Comparison of ENCODE assay signal across 8 mouse cellular contexts in the genomic region with DNA sequence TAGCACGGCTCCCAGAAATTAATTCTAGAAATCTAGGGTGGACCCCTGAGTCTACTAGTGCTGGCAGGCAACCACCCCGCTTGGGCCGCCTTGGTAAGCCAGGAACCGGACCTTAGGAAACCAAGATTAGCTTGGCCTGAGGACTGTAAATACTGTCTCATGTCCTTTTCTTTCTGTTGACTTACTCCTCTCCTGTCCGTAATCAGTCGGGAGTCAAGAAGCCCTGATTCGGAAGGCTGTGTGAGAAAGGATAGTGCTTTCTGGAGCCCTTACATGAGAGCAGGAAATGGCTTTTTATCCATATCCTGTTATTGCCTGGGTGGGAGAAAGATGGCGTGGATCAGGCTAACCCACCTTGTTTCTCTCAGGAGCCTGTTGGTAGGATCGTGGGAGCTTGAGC. TPM values are rescaled to one million over a fixed set of nuclear protein-coding genes. Genes with fewer than 3 reads are reported as not detected.
DNase-seq lines count a peak whose midpoint lies in the region; ATAC-seq lines count a peak whose summit lies in the region.

No protein-coding gene starts in this region.

- peak; percentile 38 to 46 for DNase-seq in spleen, postnatal 10 days (ENCODE audit: low spot score in 2 of 2)
- DNase-seq in spleen, adult 12 weeks (ENCODE audit: low spot score) = no peak
- DNase-seq in hindbrain, embryonic 10.5 days (ENCODE audit: low spot score) = peak; percentile 7
- DNase-seq in liver, embryonic 13.5 days = no peak
- DNase-seq in yolk sac, embryonic 10.5 days (ENCODE audit: low spot score) = no peak
- DNase-seq in spleen, postnatal 14 days (ENCODE audit: low spot score in 2 of 2) = no peak

- H3K36me3 ChIP-seq in embryonic facial prominence, embryonic 12.5 days = peaks cover 16% of the 10 kb centered on the region
- H3K36me3 ChIP-seq in hindbrain, embryonic 10.5 days = peaks cover 36% of the 10 kb centered on the region
- H3K36me3 ChIP-seq in liver, embryonic 13.5 days = peaks cover 32% of the 10 kb centered on the region
- no peaks in the 10 kb centered on the region; the same call in 1 of the 2 replicates for H3K36me3 ChIP-seq in stomach, embryonic 14.5 days (ENCODE audit: control insufficient read depth, insufficient read depth, low read length)

- H3K4me3 ChIP-seq in embryonic facial prominence, embryonic 12.5 days = peak overlapping the region; percentile 74
- H3K4me3 ChIP-seq in hindbrain, embryonic 10.5 days = peak overlapping the region; percentile 77
- H3K4me3 ChIP-seq in liver, embryonic 13.5 days (replicated peaks) = peak overlapping the region; percentile 79
- peak overlapping the region; percentile 65 for H3K4me3 ChIP-seq in stomach, embryonic 14.5 days (ENCODE audit: low read depth, low read length)

- peaks cover 15% of the 10 kb centered on the region for H3K4me1 ChIP-seq in embryonic facial prominence, embryonic 12.5 days
- H3K4me1 ChIP-seq in hindbrain, embryonic 10.5 days (replicated peaks) = peaks cover 25% of the 10 kb centered on the region
- H3K4me1 ChIP-seq in liver, embryonic 13.5 days (replicated peaks) = peaks cover 38% of the 10 kb centered on the region
- peaks cover 14% of the 10 kb centered on the region for H3K4me1 ChIP-seq in stomach, embryonic 14.5 days (ENCODE audit: control insufficient read depth, insufficient read depth, low read length)

- ATAC-seq in embryonic facial prominence, embryonic 12.5 days (ENCODE audit: insufficient number of reproducible peaks, insufficient read depth, low FRiP score, low TSS enrichment) = no peak
- no peak for ATAC-seq in liver, embryonic 13.5 days (ENCODE audit: low read depth)
- ATAC-seq in stomach, embryonic 14.5 days (ENCODE audit: insufficient number of reproducible peaks, insufficient read depth, low FRiP score, low read depth) = no peak

- 22% methylated on average over 9 of the region's 9 CpGs for WGBS in embryonic facial prominence, embryonic 12.5 days
- WGBS in hindbrain, embryonic 10.5 days = 41% methylated on average over 9 of the region's 9 CpGs
- WGBS in liver, embryonic 13.5 days (ENCODE audit: insufficient replicate concordance) = 5% methylated on average over 9 of the region's 9 CpGs
- 13% methylated on average over 9 of the region's 9 CpGs for whole genome bisulfite sequencing in stomach, embryonic 14.5 days

- peak overlapping the region; percentile 72 for H3K9ac ChIP-seq in embryonic facial prominence, embryonic 12.5 days
- peak overlapping the region; percentile 94 for H3K9ac ChIP-seq in liver, embryonic 13.5 days
- H3K9ac ChIP-seq in stomach, embryonic 14.5 days (replicated peaks; ENCODE audit: low read depth, low read length) = peak overlapping the region; percentile 64

- H3K27ac ChIP-seq in embryonic facial prominence, embryonic 12.5 days = peak overlapping the region; percentile 98
- peak overlapping the region; percentile 99 for H3K27ac ChIP-seq in hindbrain, embryonic 10.5 days
- peak overlapping the region; percentile 99 for H3K27ac ChIP-seq in liver, embryonic 13.5 days
- H3K27ac ChIP-seq in stomach, embryonic 14.5 days (ENCODE audit: low read length) = peak overlapping the region; percentile 96

- no peaks in the 10 kb centered on the region; the same call in 1 of the 2 replicates for H3K9me3 ChIP-seq in embryonic facial prominence, embryonic 12.5 days
- 0 out of 2 replicates have a peak, but pooled peaks cover 6% of the 10 kb centered on the region for H3K9me3 ChIP-seq in hindbrain, embryonic 10.5 days
- H3K9me3 ChIP-seq in liver, embryonic 13.5 days (replicated peaks) = 0 out of 2 replicates have a peak, but pooled peaks cover 3% of the 10 kb centered on the region
- no peaks in the 10 kb centered on the region for H3K9me3 ChIP-seq in stomach, embryonic 14.5 days (ENCODE audit: control insufficient read depth, low read depth, low read length)

- no peaks in the 10 kb centered on the region for H3K27me3 ChIP-seq in embryonic facial prominence, embryonic 12.5 days
- no peaks in the 10 kb centered on the region for H3K27me3 ChIP-seq in hindbrain, embryonic 10.5 days (ENCODE audit: insufficient read depth, poor library complexity, severe bottlenecking)
- H3K27me3 ChIP-seq in liver, embryonic 13.5 days = no peaks in the 10 kb centered on the region
- H3K27me3 ChIP-seq in stomach, embryonic 14.5 days (ENCODE audit: control insufficient read depth, insufficient read depth, low read length) = no peaks in the 10 kb centered on the region

- H3K4me2 ChIP-seq in embryonic facial prominence, embryonic 12.5 days (replicated peaks) = peak overlapping the region; percentile 88
- H3K4me2 ChIP-seq in liver, embryonic 13.5 days = peak overlapping the region; percentile 83
- peak overlapping the region; percentile 89 for H3K4me2 ChIP-seq in stomach, embryonic 14.5 days (replicated peaks; ENCODE audit: low read depth, low read length)

RNA-seq across cellular contexts. Expression of gene Kctd20, which starts 1.5 kb away (rescaled TPM):
- polyA plus RNA-seq in embryonic facial prominence, embryonic 12.5 days (2016; fragmentation: Nextera tagmentation; extraction: Ambion mirVana) = 122 and 127 TPM in 2 replicates
- polyA plus RNA-seq in hindbrain, embryonic 10.5 days (2016; fragmentation: Nextera tagmentation; extraction: Ambion mirVana) = 103 and 111 TPM in 2 replicates
- polyA plus RNA-seq in liver, embryonic 13.5 days (2015; fragmentation: Nextera tagmentation; extraction: Ambion mirVana) = 65.8 and 78.6 TPM in 2 replicates
- 75.9 and 78.8 TPM in 2 replicates for polyA plus RNA-seq in stomach, embryonic 14.5 days (2014; fragmentation: Nextera tagmentation; extraction: Ambion mirVana)

RNA-seq across cellular contexts. Expression of gene Pxt1, which starts 9.6 kb away (rescaled TPM):
- not detected in 2 replicates for polyA plus RNA-seq in embryonic facial prominence, embryonic 12.5 days (2016; fragmentation: Nextera tagmentation; extraction: Ambion mirVana)
- 0.16 and 0.26 TPM in 2 replicates for polyA plus RNA-seq in hindbrain, embryonic 10.5 days (2016; fragmentation: Nextera tagmentation; extraction: Ambion mirVana)
- polyA plus RNA-seq in liver, embryonic 13.5 days (2015; fragmentation: Nextera tagmentation; extraction: Ambion mirVana) = 0.45 and 0.46 TPM in 2 replicates
- polyA plus RNA-seq in stomach, embryonic 14.5 days (2014; fragmentation: Nextera tagmentation; extraction: Ambion mirVana) = 0.39 TPM in 1 of 2 replicates, not detected in the other

RNA-seq across cellular contexts. Expression of gene 4930539E08Rik, which starts 38.1 kb away (rescaled TPM):
- polyA plus RNA-seq in embryonic facial prominence, embryonic 12.5 days (2016; fragmentation: Nextera tagmentation; extraction: Ambion mirVana) = 0.13 and 0.15 TPM in 2 replicates
- polyA plus RNA-seq in hindbrain, embryonic 10.5 days (2016; fragmentation: Nextera tagmentation; extraction: Ambion mirVana) = 0.07 and 0.31 TPM in 2 replicates
- 0.08 and 0.15 TPM in 2 replicates for polyA plus RNA-seq in liver, embryonic 13.5 days (2015; fragmentation: Nextera tagmentation; extraction: Ambion mirVana)
- 0.27 and 0.36 TPM in 2 replicates for polyA plus RNA-seq in stomach, embryonic 14.5 days (2014; fragmentation: Nextera tagmentation; extraction: Ambion mirVana)

RNA-seq across cellular contexts. Expression of gene Stk38, which starts 54.5 kb away (rescaled TPM):
- 136 and 137 TPM in 2 replicates for polyA plus RNA-seq in embryonic facial prominence, embryonic 12.5 days (2016; fragmentation: Nextera tagmentation; extraction: Ambion mirVana)
- polyA plus RNA-seq in hindbrain, embryonic 10.5 days (2016; fragmentation: Nextera tagmentation; extraction: Ambion mirVana) = 131 and 133 TPM in 2 replicates
- 38.4 and 44.6 TPM in 2 replicates for polyA plus RNA-seq in liver, embryonic 13.5 days (2015; fragmentation: Nextera tagmentation; extraction: Ambion mirVana)
- polyA plus RNA-seq in stomach, embryonic 14.5 days (2014; fragmentation: Nextera tagmentation; extraction: Ambion mirVana) = 110 and 121 TPM in 2 replicates

Comparison
In these comparisons a context has a peak if more than half of its experiments do, and no peak if none do; other contexts are left out.
1. DNase-seq: peak in spleen, postnatal 10 days (2 of 2) and hindbrain, embryonic 10.5 days (single experiment); none in spleen, adult 12 weeks (single experiment), liver, embryonic 13.5 days (single experiment), yolk sac, embryonic 10.5 days (single experiment) and spleen, postnatal 14 days (0 of 2).
2. Peak in every context shown above with its lines, with median percentiles within 50 percentile points of each other: H3K27ac ChIP-seq, H3K4me2 ChIP-seq, H3K4me3 ChIP-seq and H3K9ac ChIP-seq.